Mouse (Mus musculus) kidney, postnatal 25 days (tissue): ENCODE data around the gene Ndufab1.
A peak's percentile ranks its signal among the peaks of the same experiment; 100 is the strongest.

Source experiments
- DNase-seq, 2 experiments: peaks; one replicate each; pipeline ENCODE4 v3.0.0; 2021; ENCODE audit warnings: mixed read lengths in 2 of 2

Gene Ndufab1

DNA sequence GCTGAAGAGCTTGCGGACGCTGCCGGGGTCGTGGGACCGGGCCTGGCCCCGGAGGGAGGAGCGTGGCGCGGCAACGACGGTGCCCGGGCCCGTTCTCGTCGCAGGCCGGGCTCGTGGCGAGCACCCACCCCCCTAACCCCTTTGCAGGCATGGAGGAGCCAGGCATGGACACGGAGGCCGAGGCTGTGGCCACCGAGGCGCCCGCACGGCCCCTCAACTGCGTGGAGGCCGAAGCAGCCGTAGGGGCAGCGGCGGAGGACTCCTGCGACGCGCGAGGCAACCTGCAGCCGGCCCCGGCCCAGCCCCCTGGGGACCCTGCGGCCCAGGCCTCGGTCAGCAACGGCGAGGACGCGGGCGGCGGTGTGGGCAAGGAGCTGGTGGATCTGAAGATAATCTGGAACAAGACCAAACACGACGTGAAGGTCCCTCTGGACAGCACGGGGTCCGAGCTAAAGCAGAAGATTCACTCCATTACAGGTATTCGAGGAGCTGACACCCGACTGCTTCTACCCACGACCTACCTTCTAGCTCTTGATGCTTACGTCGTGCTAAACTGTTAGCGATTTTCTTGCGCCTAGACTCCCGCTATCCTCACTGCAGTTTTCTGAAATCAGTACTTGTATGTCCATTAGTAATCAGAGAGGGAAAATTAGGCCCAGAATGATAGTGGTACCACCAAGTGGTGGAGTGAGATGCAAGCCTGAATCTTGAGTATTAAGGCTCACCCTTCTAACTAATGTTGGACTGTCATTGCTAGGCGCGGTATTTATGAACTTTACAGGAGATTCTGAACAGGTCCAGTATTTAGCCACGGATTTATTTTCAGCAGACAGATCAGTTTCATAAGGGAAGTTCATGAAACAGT lies 33.9 kb downstream of the Ndufab1 start:
- DNase-seq: peak in 1 of 2 experiments; percentile 54

DNA sequence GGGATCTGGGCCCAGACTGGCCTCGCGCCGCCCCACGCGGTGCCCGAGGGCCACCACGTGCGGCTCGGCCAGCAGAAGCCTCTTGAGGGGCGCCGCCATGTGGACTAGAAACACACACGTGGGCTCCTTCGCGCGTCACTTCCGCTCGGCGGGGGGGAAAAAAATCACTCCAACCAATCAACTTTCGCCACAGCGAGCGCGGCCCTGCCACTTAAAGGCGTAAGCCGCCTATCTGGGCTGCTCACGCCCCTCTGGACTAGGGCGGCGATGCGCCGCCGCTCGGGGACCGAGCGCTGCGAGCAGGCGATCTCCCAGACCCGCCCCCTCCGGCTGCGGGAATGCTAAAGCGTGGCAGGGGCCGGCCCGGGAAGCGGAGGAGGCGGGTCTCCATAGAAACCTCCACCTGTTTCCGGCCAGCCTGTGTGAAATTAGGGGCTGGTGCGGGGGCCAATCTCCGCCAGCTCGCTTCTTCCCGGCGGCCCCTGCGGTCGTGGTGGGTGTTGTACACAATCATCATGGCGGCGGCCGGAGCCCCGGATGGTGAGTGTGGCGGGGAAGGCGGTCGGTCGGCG lies 34.7 kb downstream of the Ndufab1 start, which contains the start of the genes Ubfd1 and Ears2:
Gene Ubfd1 (plus strand): TSS at position 231 of the 572 bp plus-strand sequence.
Gene Ears2 (minus strand): TSS at position 319 of the 572 bp plus-strand sequence.
- peak; percentile 95 to 97 for DNase-seq

DNA sequence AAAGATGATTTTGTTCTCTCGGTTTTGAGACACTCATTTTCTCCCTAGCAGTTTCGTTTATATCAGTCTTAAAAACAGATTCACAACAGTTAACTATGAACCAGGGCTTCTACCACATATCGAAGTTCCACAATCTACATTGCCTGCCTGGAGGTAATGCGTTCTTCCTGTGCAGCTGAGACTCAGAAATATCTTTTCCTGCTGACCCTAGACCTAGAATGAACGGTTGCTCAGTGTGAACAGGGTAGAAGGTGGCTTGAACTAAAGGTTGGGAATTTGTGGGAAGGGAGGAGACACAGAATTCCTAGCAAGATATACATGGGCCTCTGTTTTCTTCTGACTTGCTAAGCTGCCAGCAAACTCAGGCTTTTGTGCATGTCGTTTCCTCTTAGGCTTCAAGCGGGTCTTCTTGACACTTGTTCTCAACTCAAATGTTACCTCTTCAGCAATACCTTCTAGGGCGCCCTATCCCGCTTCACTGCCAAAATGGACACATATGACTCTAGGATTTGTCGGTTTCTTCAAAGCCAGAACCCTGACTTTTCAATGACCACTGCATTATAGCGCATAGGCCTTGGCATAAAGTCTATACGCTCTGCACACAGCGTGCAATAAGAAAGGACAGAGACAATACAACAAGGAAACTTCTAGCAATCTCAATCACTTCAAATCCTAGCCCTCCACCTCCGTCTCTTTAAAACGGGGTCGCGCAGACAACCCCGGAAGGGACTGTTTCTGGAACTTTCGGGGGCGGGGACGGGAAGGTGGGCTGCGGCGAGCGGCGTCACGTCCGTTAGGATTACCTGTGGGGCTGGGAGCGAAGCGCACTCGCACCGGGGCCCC lies 35.4 kb downstream of the Ndufab1 start:
- DNase-seq: no peak

DNA sequence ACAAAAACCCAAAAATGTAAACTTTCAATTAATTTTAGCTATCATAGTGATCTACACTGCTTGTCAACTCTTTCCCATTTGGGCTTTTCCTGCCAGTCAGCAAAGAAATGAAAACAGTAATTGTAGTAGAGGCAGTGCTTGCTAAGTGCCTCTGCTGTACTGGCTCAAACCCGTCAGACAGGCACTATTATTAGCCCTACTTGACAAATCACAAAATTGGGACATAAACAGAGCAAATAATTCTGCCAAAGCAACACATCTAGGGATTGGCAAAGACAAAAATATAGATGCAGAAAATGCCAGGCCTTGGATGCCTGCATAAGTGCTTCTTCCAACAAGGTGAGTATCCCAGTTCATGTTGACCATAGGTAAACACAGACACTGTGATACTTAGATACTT lies 36.0 kb downstream of the Ndufab1 start:
- DNase-seq: no peak

DNA sequence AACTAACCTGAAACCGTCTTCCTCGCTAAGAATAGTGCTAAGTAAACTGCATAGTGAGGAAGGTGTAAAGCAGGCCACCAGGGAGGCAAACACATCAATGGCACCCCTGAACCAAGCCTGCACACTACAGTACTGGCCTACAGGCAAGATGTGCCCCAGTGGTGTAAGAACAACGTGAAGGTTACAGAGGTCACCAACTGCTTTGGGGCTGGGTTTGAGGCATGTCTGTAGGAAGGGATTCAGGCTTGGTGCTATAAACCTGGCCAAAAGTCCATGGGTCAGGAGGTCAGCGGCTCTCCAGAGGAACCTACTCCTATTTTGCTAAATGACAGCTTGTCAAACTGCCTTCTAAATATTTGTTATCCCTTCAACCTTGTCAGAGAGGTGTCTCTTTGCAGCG lies 45.1 kb downstream of the Ndufab1 start:
- no peak for DNase-seq

DNA sequence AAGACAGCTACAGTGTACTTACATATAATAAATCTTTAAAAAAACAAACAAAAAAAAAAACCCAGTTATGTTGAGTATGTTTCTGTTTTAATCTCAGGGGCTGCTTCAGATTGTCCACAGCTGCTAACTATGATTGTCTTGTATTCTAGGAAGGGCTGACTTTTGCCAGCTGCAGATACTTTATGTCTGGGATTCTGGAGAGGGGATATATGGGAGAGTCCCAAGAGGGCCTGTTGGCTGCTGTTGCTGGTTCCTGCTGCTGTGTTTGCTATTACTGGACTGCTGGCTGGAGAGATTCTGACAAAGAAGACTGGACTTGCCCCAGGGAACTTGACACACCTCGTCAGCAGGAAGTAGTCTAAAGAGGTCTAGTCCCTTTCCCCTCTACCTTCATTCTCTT lies 50.9 kb downstream of the Ndufab1 start:
- DNase-seq: no peak

DNA sequence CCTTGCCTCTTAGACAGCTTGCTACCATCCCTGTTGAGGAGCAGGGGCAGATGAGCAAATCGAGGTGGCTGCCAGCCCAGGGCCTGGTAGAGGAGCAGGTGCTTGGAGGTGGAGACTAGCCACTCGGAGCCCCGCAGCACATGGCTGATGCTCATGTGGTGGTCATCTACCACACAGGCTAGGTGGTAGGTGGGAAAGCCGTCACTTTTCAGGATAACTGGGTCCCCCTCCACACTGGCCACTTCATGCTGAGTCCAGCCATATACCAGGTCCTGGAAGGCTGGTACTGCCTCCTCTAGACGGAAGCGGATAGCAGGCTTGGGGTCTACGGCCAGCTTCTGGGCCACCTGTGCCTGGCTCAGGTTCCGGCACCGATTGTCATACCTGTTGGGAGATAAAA lies 53.5 kb downstream of the Ndufab1 start:
- DNase-seq: no peak

DNA sequence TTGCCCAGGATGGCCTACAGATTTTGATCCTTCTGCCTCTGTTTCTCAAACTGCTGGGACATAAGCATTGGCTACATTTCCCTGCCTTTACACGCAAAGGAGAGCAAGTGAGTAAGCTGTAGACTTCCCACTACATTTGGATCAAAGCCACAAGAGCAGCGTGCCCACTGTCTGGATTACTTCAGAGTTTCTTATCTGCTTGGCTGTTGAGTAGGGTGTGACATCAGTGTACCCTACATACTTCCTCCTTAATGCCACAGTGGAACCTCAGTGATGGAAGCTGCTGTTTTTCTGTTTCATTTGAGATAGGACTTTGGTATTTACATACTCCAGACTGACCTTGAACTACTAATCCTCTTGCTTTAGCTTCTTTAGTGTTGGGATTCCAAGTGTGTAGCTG lies 54.9 kb downstream of the Ndufab1 start:
- DNase-seq: no peak

DNA sequence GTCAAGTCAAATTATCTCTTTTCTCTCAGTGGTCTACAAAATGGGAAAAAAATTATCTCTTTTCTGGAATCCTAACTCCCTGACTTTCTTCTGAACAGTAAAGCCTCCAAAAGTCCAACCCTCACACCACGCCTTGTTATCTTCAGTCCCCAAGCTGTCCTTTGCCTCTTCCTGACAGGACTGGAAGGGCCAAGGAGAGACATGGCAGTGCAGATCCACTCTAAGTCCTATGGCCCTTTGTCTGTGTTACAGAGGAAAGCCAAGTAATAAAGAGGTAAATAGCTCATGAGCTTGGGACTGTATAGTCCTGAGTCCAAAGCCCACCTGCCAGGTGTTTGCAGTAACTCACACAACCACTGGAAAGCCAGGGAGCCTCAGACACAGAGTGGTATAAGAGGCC lies 56.0 kb downstream of the Ndufab1 start:
- no peak for DNase-seq

DNA sequence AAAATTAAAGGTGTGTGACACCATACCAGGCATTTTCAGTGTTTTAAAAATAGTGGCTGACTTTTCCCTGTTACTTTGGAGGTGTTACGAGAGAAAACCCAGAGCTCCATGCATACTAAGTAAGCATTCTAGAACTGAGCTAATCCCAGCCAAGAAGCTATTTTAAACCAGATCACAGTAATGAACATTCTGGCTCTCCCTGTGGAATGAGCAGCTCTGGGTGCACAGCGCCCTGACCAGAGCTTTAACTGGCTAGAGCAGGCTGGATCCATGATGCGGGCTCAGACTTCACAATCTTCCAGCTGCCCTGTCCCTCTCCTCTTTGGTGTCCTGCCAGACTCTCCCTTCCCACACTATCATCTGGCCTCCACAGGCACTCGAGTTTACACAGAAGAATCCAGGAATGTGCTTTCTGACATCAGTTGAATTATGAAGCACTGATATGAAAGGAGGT lies 56.5 kb downstream of the Ndufab1 start:
- peak; percentile 20 to 54 for DNase-seq

DNA sequence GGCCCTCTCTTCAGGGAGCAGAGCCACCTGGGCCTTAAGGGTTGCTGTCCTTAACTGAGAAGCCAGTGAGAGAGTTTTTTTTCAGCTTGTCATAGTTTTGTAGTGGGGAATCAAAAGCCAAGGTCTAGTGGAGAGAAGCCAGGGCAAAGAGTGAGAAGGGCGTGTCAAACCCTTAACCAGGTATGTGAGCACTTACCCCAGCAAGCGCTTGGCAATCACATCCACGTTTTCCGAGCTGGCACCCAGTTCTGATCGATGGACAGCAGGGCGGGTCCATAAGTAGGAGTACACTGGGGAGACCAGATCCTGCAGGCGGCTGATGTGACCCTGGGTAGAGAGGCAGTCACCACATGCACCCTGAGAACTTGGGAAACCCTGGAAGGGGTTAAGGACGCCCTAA lies 57.6 kb downstream of the Ndufab1 start:
- no peak for DNase-seq
